Mouse (Mus musculus) frontal cortex, postnatal 25 days (tissue): ENCODE data around the gene Tenm2.
A peak's percentile ranks its signal among the peaks of the same experiment; 100 is the strongest.

Experiments
- DNase-seq, 2 experiments: peaks; one replicate each; pipeline ENCODE4 v3.0.0; 2022; ENCODE audit warnings: low spot score in 2 of 2

Tenm2 gene

GRCm38 (mm10) chr11:37235914-37236600, at the start of gene Tenm2:
TSS of gene Tenm2 (minus strand) at chr11:37235964.
- DNase-seq = peak; percentile 46 to 55

GRCm38 (mm10) chr11:37285186-37285585, 49.4 kb upstream of the Tenm2 start:
- DNase-seq = no peak

- no peak for DNase-seq
Observed at GRCm38 (mm10) chr11:37248796-37249195, 13.0 kb upstream of the Tenm2 start.

GRCm38 (mm10) chr11:37237096-37237725, 1.4 kb upstream of the Tenm2 start:
- no peak for DNase-seq

- peak; percentile 56 to 61 for DNase-seq
Observed at GRCm38 (mm10) chr11:37236601-37237083, 878 bp upstream of the Tenm2 start.

- DNase-seq = no peak
Observed at GRCm38 (mm10) chr11:37235021-37235795, 556 bp downstream of the Tenm2 start.

GRCm38 (mm10) chr11:37227404-37227803, 8.4 kb downstream of the Tenm2 start:
- no peak for DNase-seq

- DNase-seq = no peak
Observed at GRCm38 (mm10) chr11:37226943-37227342, 8.8 kb downstream of the Tenm2 start.

GRCm38 (mm10) chr11:37222737-37223136, 13.0 kb downstream of the Tenm2 start:
- DNase-seq = no peak

- no peak for DNase-seq
Observed at GRCm38 (mm10) chr11:37222056-37222455, 13.7 kb downstream of the Tenm2 start.

GRCm38 (mm10) chr11:37220921-37221320, 14.8 kb downstream of the Tenm2 start:
- DNase-seq = no peak

GRCm38 (mm10) chr11:37186132-37186531, 49.6 kb downstream of the Tenm2 start:
- peak; percentile 39 to 72 for DNase-seq

GRCm38 (mm10) chr11:37177426-37177825, 58.3 kb downstream of the Tenm2 start:
- DNase-seq = no peak

- DNase-seq = peak in 1 of 2 experiments; percentile 24
Observed at GRCm38 (mm10) chr11:37153933-37154880, 81.6 kb downstream of the Tenm2 start.

GRCm38 (mm10) chr11:37153382-37153781, 82.4 kb downstream of the Tenm2 start:
- DNase-seq = no peak

- DNase-seq = no peak
Observed at GRCm38 (mm10) chr11:37150011-37150410, 85.8 kb downstream of the Tenm2 start.

GRCm38 (mm10) chr11:37143996-37144395, 91.8 kb downstream of the Tenm2 start:
- DNase-seq = no peak

- no peak for DNase-seq
Observed at GRCm38 (mm10) chr11:37143478-37143877, 92.3 kb downstream of the Tenm2 start.

- DNase-seq = no peak
Observed at GRCm38 (mm10) chr11:37128893-37129292, 106.9 kb downstream of the Tenm2 start.

- DNase-seq = no peak
Observed at GRCm38 (mm10) chr11:37118058-37118457, 117.7 kb downstream of the Tenm2 start.

GRCm38 (mm10) chr11:37115188-37115587, 120.6 kb downstream of the Tenm2 start:
- DNase-seq = no peak
